Mouse (Mus musculus) olfactory bulb, adult 2 months (tissue): ENCODE results near the gene Snx20. TPM values are rescaled to one million over a fixed set of nuclear protein-coding genes. Genes with fewer than 3 reads are reported as not detected.

Experiments used
- H3K27ac ChIP-seq: fragments of 200-500 bp; 2 replicates; pipeline ENCODE4 v1.5.1; 2012; ENCODE audit warnings: low read depth, low read length; ENCODE audit not compliant: insufficient read depth
- H3K4me1 ChIP-seq: fragments of 200-500 bp; 2 replicates; pipeline ENCODE4 v1.6.1; 2012; ENCODE audit warnings: low read length; ENCODE audit not compliant: control insufficient read depth, insufficient read depth
- H3K4me3 ChIP-seq: fragments of 200-500 bp; 2 replicates; pipeline ENCODE4 v1.5.1; 2012; ENCODE audit warnings: mild to moderate bottlenecking, low read depth, low read length, moderate library complexity; ENCODE audit not compliant: insufficient read depth
- CTCF ChIP-seq: fragments of 200-500 bp; IDR thresholded peaks from 2 replicates; pipeline ENCODE4 v1.5.1; 2012; ENCODE audit warnings: low read depth, mild to moderate bottlenecking, low read length, moderate library complexity; ENCODE audit not compliant: insufficient read depth
- POLR2A ChIP-seq: fragments of 200-500 bp; IDR thresholded peaks from 2 replicates; pipeline ENCODE4 v1.6.1; 2012; ENCODE audit warnings: mild to moderate bottlenecking, low read depth, low read length, moderate library complexity; ENCODE audit not compliant: insufficient read depth
- WGBS: fragments of 180-500 bp; shearing (Covaris S2); methylation state at CpG from one replicate; pipeline ENCODE4 v1.1.7; 2018; 5-methylcytosine and 5-hydroxymethylcytosine counted together
- polyA plus RNA-seq: library from polyadenylated mRNA; stranded (reverse); fragments of >200 nt; gene quantifications from 2 replicates; pipeline ENCODE4 v1.2.4, GENCODE M21; 2012; ENCODE audit warnings: low replicate concordance; ENCODE audit not compliant: missing spikeins, insufficient read depth, insufficient read length

The Snx20 gene
- polyA plus RNA-seq, 1 experiment = not detected

- no peak for TF ChIP-seq CTCF
- TF ChIP-seq POLR2A = no peak
- no peak overlapping the region for H3K4me3 ChIP-seq
- no peak overlapping the region for H3K27ac ChIP-seq
- peaks cover 18% of the 10 kb centered on the region for H3K4me1 ChIP-seq
Measured at GRCm38 (mm10) chr8:88648322-88648721, 12.4 kb upstream of the Snx20 start.

- TF ChIP-seq POLR2A (no peak), CTCF (no peak)
- no peak within 1 kb of the TSS for H3K27ac ChIP-seq
Measured at GRCm38 (mm10) chr8:88646837-88647778, 11.2 kb upstream of the Snx20 start, which contains the start of gene Nod2. TSS of gene Nod2 (plus strand) at chr8:88647315.

GRCm38 (mm10) chr8:88642734-88643564 is 7.0 kb upstream of the Snx20 start:
- Histone ChIP-seq H3K27ac (no peak overlapping the region), H3K4me3 (no peak overlapping the region), H3K4me1 (peaks cover 12% of the 10 kb centered on the region)
- WGBS = 61% methylated on average over 5 of the region's 5 CpGs
- TF ChIP-seq CTCF = no peak
- TF ChIP-seq POLR2A = no peak

More at GRCm38 (mm10) chr8:88646837-88647778, 11.2 kb upstream of the Snx20 start, which contains the start of gene Nod2:
- Histone ChIP-seq H3K4me1 (peaks cover 14% of the 10 kb centered on the region), H3K4me3 (peak within 1 kb of the TSS; percentile 6)
- WGBS = 14% methylated on average over 33 of the region's 33 CpGs

- H3K4me3 ChIP-seq = no peak overlapping the region
- TF ChIP-seq POLR2A (no peak), CTCF (no peak)
- no peak overlapping the region for H3K27ac ChIP-seq
- no peaks in the 10 kb centered on the region for H3K4me1 ChIP-seq
- 94% methylated on average over 3 of the region's 3 CpGs for WGBS
Measured at GRCm38 (mm10) chr8:88638908-88639307, 3.0 kb upstream of the Snx20 start.

GRCm38 (mm10) chr8:88637092-88638000 is 1.4 kb upstream of the Snx20 start:
- TF ChIP-seq POLR2A = no peak
- TF ChIP-seq CTCF = no peak
- 70% methylated on average over 9 of the region's 9 CpGs for whole genome bisulfite sequencing

GRCm38 (mm10) chr8:88633343-88633765 is 2.6 kb downstream of the Snx20 start:
- TF ChIP-seq POLR2A (no peak), CTCF (no peak)
- WGBS = 85% methylated on average over 7 of the region's 7 CpGs
- no peak overlapping the region for H3K4me3 ChIP-seq

More at GRCm38 (mm10) chr8:88637092-88638000, 1.4 kb upstream of the Snx20 start:
- Histone ChIP-seq H3K4me1 (no peaks in the 10 kb centered on the region), H3K27ac (no peak overlapping the region), H3K4me3 (no peak overlapping the region)

GRCm38 (mm10) chr8:88631081-88631480 is 4.8 kb downstream of the Snx20 start:
- peaks cover 9% of the 10 kb centered on the region; the same call in 1 of the 2 replicates for H3K4me1 ChIP-seq
- no peak for TF ChIP-seq POLR2A
- TF ChIP-seq CTCF = no peak

More at GRCm38 (mm10) chr8:88633343-88633765, 2.6 kb downstream of the Snx20 start:
- Histone ChIP-seq H3K4me1 (peaks cover 3% of the 10 kb centered on the region; the same call in 1 of the 2 replicates), H3K27ac (no peak overlapping the region)

GRCm38 (mm10) chr8:88630225-88630624 is 5.7 kb downstream of the Snx20 start:
- WGBS = 88% methylated on average over 4 of the region's 4 CpGs
- H3K27ac ChIP-seq = no peak overlapping the region
- no peak overlapping the region for H3K4me3 ChIP-seq
- TF ChIP-seq POLR2A = no peak
- TF ChIP-seq CTCF = no peak
- H3K4me1 ChIP-seq = peaks cover 9% of the 10 kb centered on the region; the same call in 1 of the 2 replicates

More at GRCm38 (mm10) chr8:88631081-88631480, 4.8 kb downstream of the Snx20 start:
- no peak overlapping the region for H3K4me3 ChIP-seq
- no peak overlapping the region for H3K27ac ChIP-seq
